Mouse (Mus musculus) stomach, embryonic 16.5 days (tissue): ENCODE data around the gene 5330417C22Rik. TPM values are rescaled to one million over a fixed set of nuclear protein-coding genes. Genes with fewer than 3 reads are reported as not detected.
"Not testable (repeated sequence)": the region's sequence is repeated elsewhere in the genome, so short reads cannot be mapped to it uniquely, and the experiment has no call there.

ENCODE experiments used
- ATAC-seq: fragments of 200-750 bp; cut with Nextera tagmentation; 2 replicates; pipeline ENCODE4 v1.8.0; 2017; ENCODE audit warnings: moderate number of reproducible peaks, moderate TSS enrichment; ENCODE audit not compliant: insufficient read depth, low FRiP score
- H3K27ac ChIP-seq: fragments of 300-500 bp; sonication (generic); 2 replicates; pipeline ENCODE4 v1.5.1; 2014; ENCODE audit warnings: low read length
- H3K27me3 ChIP-seq: fragments of 300-500 bp; sonication (generic); 2 replicates; pipeline ENCODE4 v1.6.1; 2014; ENCODE audit warnings: low read length, control low read depth, mixed read lengths; ENCODE audit not compliant: control insufficient read depth, insufficient read depth
- H3K36me3 ChIP-seq: fragments of 300-500 bp; sonication (generic); 2 replicates; pipeline ENCODE4 v1.6.1; 2014; ENCODE audit warnings: low read length; ENCODE audit not compliant: control insufficient read depth, insufficient read depth
- H3K4me1 ChIP-seq: fragments of 300-500 bp; sonication (generic); 2 replicates; pipeline ENCODE4 v1.6.1; 2014; ENCODE audit warnings: low read length, control low read depth, mixed read lengths; ENCODE audit not compliant: control insufficient read depth, insufficient read depth
- H3K4me2 ChIP-seq: fragments of 300-500 bp; sonication (generic); 2 replicates; pipeline ENCODE4 v1.6.1; 2014; ENCODE audit warnings: low read depth, low read length, mixed read lengths
- H3K4me3 ChIP-seq: fragments of 300-500 bp; sonication (generic); replicated peaks from 2 replicates; pipeline ENCODE4 v1.5.1; 2014; ENCODE audit warnings: mild to moderate bottlenecking, low read length
- H3K9ac ChIP-seq: fragments of 300-500 bp; sonication (generic); 2 replicates; pipeline ENCODE4 v1.6.1; 2014; ENCODE audit warnings: low read length
- H3K9me3 ChIP-seq: fragments of 300-500 bp; sonication (generic); replicated peaks from 2 replicates; pipeline ENCODE4 v1.6.1; 2016; ENCODE audit warnings: low read length, control low read depth; ENCODE audit not compliant: control insufficient read depth
- WGBS: fragments of 180-500 bp; shearing (Covaris S2); extraction: QIAGEN DNeasy Blood & Tissue Kit; methylation state at CpG from one replicate; pipeline ENCODE4 v1.1.7; 2014; 5-methylcytosine and 5-hydroxymethylcytosine counted together
- polyA plus RNA-seq: library from polyadenylated mRNA; unstranded; fragments of >200 nt; fragmentation: Nextera tagmentation; extraction: Ambion mirVana; gene quantifications from 2 replicates; pipeline ENCODE4 v1.2.1, GENCODE M21; 2015

The 5330417C22Rik gene
- polyA plus RNA-seq, result 35.4 and 36.3 TPM in 2 replicates

DNA sequence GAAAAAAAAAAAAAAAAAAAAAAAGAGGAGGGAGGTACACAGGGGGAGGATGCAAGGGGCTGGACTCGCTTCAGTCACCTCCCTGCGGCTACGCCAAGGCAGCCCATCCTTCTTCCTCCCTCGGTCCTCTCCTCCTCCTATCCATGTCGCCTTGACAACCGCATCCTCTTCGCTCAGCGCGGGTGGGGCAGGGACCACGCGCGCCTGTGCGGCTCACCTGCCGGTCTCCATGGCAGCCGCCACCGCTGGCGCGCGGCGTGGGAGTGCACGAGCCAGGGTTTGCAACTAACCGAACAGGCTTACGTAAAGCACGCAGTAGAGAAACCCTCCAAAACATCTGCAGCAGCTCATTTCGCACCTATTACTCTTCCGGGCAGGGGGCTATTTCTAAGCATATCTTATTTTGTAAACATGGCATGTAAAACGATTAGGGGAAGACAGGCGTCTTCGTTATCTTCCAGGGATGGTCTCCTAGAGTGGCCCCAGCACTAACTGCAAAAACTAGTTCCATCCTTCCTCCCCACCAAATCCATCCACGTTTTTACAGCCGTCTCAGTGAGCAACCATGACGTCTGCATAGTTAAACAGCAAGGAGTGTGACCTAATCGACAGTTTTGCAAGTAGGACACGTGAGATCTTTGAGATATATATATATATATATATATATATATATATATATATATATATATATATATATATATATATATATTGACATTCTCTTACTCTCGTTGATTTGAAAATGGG lies at the start of gene 5330417C22Rik:
Gene 5330417C22Rik, minus strand, starts transcription at position 20 of the 744 bp plus-strand sequence.
- Histone ChIP-seq H3K4me1 (peaks cover 8% of the 10 kb centered on the region; the same call in 1 of the 2 replicates), H3K4me3 (peak within 1 kb of the TSS; percentile 42), H3K36me3 (no peaks in the 10 kb centered on the region), H3K9ac (peak within 1 kb of the TSS; percentile 26; the same call in 1 of the 2 replicates), H3K4me2 (peak within 1 kb of the TSS; percentile 73), H3K27ac (no peak within 1 kb of the TSS), H3K27me3 (peaks cover 11% of the 10 kb centered on the region), H3K9me3 (no peaks in the 10 kb centered on the region)
- 1% methylated on average over 35 of the region's 35 CpGs for WGBS
- ATAC-seq, result peak; percentile 65; the same call in 1 of the 2 replicates

- WGBS, result 71% methylated on average over 4 of the region's 4 CpGs
- H3K36me3 ChIP-seq, result peaks cover 2% of the 10 kb centered on the region; the same call in 1 of the 2 replicates
- ATAC-seq, result no peak
Observed at GRCm38 (mm10) chr3:108584580-108584979, 48.2 kb upstream of the 5330417C22Rik start.

DNA sequence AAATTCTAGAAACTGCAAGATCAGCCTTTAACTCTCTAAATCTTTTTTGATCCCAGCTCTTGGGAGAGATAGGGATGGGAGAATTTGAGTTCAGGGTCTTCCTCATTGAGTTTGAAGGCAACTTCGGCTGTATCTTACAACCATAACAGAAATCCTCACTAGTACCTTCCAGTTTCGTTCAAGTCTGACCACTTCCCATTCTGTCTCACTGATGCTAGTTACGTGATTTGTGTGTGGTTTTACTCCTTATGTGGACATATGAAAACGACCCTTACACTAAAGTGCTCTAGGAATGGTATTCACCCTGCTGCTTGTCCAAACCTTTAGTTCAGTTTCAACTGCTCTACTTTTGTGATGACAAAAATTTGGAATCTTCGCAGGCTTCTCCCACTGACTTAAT lies 37.7 kb upstream of the 5330417C22Rik start:
- Histone ChIP-seq H3K4me3 (no peak overlapping the region), H3K9me3 (no peaks in the 10 kb centered on the region), H3K4me1 (peaks cover 9% of the 10 kb centered on the region; the same call in 1 of the 2 replicates), H3K27me3 (no peaks in the 10 kb centered on the region), H3K9ac (no peak overlapping the region), H3K27ac (no peak overlapping the region), H3K4me2 (no peak overlapping the region), H3K36me3 (peaks cover 4% of the 10 kb centered on the region)
- 85% methylated on average over 5 of the region's 5 CpGs for WGBS
- ATAC-seq, result no peak

More at GRCm38 (mm10) chr3:108584580-108584979, 48.2 kb upstream of the 5330417C22Rik start:
- no peak overlapping the region for H3K4me3 ChIP-seq
- no peaks in the 10 kb centered on the region for H3K9me3 ChIP-seq
- H3K9ac ChIP-seq, result no peak overlapping the region
- no peak overlapping the region; the same call in 1 of the 2 replicates for H3K27ac ChIP-seq
- H3K4me1 ChIP-seq, result no peaks in the 10 kb centered on the region
- H3K27me3 ChIP-seq, result no peaks in the 10 kb centered on the region
- H3K4me2 ChIP-seq, result no peak overlapping the region

- Histone ChIP-seq H3K9me3 (no peaks in the 10 kb centered on the region), H3K27ac (0 out of 2 replicates have a peak overlapping the region, but pooled peaks have one; percentile 16), H3K4me2 (peak overlapping the region; percentile 60), H3K36me3 (no peaks in the 10 kb centered on the region), H3K9ac (peak overlapping the region; percentile 76), H3K27me3 (no peaks in the 10 kb centered on the region), H3K4me1 (peaks cover 9% of the 10 kb centered on the region; the same call in 1 of the 2 replicates), H3K4me3 (peak overlapping the region; percentile 57)
- ATAC-seq, result no peak
- WGBS, result 47% methylated on average over 18 of the region's 18 CpGs
Observed at GRCm38 (mm10) chr3:108572309-108573010, 36.1 kb upstream of the 5330417C22Rik start.

DNA sequence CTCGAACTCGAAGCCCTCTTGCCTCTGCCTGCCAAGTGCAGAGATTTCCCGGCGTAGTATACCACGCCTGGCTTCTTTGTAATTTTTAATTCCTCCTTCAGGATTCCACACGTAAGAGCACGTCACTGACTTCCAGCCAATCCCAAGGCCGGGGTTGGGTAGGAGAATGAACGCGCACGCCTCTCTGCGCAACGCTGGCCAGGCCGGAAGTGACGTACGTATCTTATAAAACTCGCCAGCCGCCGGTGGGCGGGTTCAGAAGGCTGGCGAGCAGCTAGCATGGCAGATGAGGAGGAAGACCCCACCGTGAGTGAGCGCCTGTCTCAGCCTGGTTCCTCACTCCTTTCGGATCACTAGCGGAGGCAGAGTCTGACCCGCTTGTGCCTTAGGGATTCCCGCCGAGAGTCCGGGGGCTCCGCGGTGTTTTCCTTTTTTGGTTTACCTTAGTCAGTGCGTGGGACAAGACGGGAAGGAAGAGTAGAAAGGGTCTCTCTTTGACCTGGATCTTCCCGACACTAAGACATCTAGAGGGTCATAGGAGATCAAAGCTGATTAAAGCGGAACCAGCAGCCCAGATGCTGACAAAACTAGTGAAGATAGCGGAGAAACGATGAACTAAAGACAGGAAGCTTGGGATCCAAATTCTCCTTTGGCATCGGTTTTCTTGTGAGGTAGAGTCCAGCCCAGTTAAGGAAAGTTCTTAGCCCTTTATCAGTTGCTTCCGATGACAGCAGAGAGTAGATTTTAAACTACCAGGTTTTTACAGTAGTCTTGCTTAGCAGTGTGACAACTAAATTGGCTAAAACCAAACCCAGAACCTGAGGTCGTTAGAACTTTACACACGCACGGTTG lies 35.3 kb upstream of the 5330417C22Rik start, which contains the start of gene Taf13:
Gene Taf13, plus strand, starts transcription at position 256 of the 852 bp plus-strand sequence.
- Histone ChIP-seq H3K27me3 (no peaks in the 10 kb centered on the region), H3K4me3 (peak within 1 kb of the TSS; percentile 57), H3K9ac (peak within 1 kb of the TSS; percentile 76), H3K27ac (peak within 1 kb of the TSS; percentile 16), H3K4me2 (peak within 1 kb of the TSS; percentile 60), H3K36me3 (no peaks in the 10 kb centered on the region), H3K9me3 (no peaks in the 10 kb centered on the region), H3K4me1 (peaks cover 9% of the 10 kb centered on the region; the same call in 1 of the 2 replicates)
- WGBS, result under 1% methylated on average over 42 of the region's 42 CpGs
- peak; percentile 98 for ATAC-seq

DNA sequence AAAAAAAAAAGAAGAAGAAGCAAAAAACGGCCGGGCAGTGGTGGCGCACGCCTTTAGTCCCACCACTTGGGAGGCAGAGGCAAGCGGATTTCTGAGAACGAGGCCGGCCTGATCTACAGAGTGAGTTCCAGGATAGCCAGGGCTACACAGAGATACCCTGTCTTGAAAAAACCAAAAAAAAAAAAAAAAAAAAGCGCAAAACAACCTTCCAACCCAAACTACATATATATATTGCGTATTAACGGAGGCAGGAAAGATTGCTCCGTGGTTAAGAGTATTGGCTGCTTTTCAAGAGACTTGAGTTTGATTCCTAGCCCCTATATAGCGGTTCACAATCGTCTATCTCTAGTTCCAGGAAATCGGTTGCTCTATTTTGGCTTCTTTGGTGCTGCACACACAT lies 34.5 kb upstream of the 5330417C22Rik start:
- H3K36me3 ChIP-seq, result no peaks in the 10 kb centered on the region
- peak overlapping the region; percentile 60 for H3K4me2 ChIP-seq
- H3K27me3 ChIP-seq, result no peaks in the 10 kb centered on the region
- WGBS, result 86% methylated on average over 14 of the region's 14 CpGs
- no peak overlapping the region for H3K4me3 ChIP-seq
- no peak overlapping the region for H3K9ac ChIP-seq
- peaks cover 9% of the 10 kb centered on the region; the same call in 1 of the 2 replicates for H3K4me1 ChIP-seq
- H3K9me3 ChIP-seq, result no peaks in the 10 kb centered on the region
- ATAC-seq, result no peak
- H3K27ac ChIP-seq, result no peak overlapping the region

DNA sequence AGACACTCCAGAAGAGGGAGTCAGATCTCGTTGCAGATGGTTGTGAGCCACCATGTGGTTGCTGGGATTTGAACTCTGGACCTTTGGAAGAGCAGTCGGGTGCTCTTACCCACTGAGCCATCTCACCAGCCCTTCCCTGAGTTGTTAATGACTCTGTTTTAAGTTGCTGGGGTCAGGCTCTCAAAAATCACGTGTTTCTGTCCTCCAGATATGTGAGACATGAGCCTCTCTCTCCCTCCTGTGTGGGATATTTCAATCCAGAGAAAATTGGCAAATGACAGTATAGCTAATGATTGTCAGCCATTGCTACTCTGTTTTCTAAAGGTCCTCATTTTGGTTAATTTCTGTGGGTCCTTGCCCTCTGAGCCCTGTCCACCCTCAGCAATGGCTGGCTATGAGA lies 33.3 kb upstream of the 5330417C22Rik start:
- 53% methylated on average over 2 of the region's 3 CpGs for WGBS
- not testable (repeated sequence) for H3K27ac ChIP-seq, H3K9ac ChIP-seq, H3K4me2 ChIP-seq, H3K9me3 ChIP-seq, H3K4me1 ChIP-seq, ATAC-seq, H3K4me3 ChIP-seq, H3K36me3 ChIP-seq, H3K27me3 ChIP-seq

- 49% methylated on average over 15 of the region's 15 CpGs for WGBS
- Histone ChIP-seq H3K9me3 (no peaks in the 10 kb centered on the region), H3K36me3 (no peaks in the 10 kb centered on the region), H3K9ac (no peak overlapping the region), H3K4me3 (no peak overlapping the region), H3K4me2 (no peak overlapping the region), H3K27me3 (no peaks in the 10 kb centered on the region), H3K27ac (no peak overlapping the region), H3K4me1 (peaks cover 6% of the 10 kb centered on the region; the same call in 1 of the 2 replicates)
- ATAC-seq, result no peak
Observed at GRCm38 (mm10) chr3:108567990-108568877, 31.9 kb upstream of the 5330417C22Rik start.
